Mouse (Mus musculus) large intestine, adult 2 months (tissue): Measurements from ENCODE around the gene 9630041A04Rik. TPM values are rescaled to one million over a fixed set of nuclear protein-coding genes. Genes with fewer than 3 reads are reported as not detected.

Experiments used
- DNase-seq: peaks from one replicate; pipeline ENCODE4 v3.0.0-alpha.2; 2012; ENCODE audit warnings: low read depth, low spot score
- WGBS: fragments of 180-500 bp; shearing (Covaris S2); methylation state at CpG from one replicate; pipeline ENCODE4 v1.1.7; 2018; 5-methylcytosine and 5-hydroxymethylcytosine counted together
- polyA plus RNA-seq: library from polyadenylated mRNA; depleted of rRNA; stranded (reverse); fragments of >200 nt; gene quantifications from 2 replicates; pipeline ENCODE4 v1.2.3, GENCODE M21; 2012

9630041A04Rik gene
- polyA plus RNA-seq, 1 experiment, result not detected

- no peak for DNase-seq
These were observed 49.7 kb downstream of the 9630041A04Rik start for GRCm38 (mm10) chr9:101911176-101911866.

GRCm38 (mm10) chr9:101915082-101915481, 53.4 kb downstream of the 9630041A04Rik start:
- WGBS, result 81% methylated on average over 2 of the region's 2 CpGs
- no peak for DNase-seq

More at GRCm38 (mm10) chr9:101911176-101911866, 49.7 kb downstream of the 9630041A04Rik start:
- WGBS, result 53% methylated on average over 9 of the region's 9 CpGs

GRCm38 (mm10) chr9:101918771-101919170, 57.1 kb downstream of the 9630041A04Rik start:
- DNase-seq, result no peak
- WGBS, result 73% methylated on average over 4 of the region's 4 CpGs

GRCm38 (mm10) chr9:101919324-101919723, 57.7 kb downstream of the 9630041A04Rik start:
- WGBS, result 74% methylated on average over 5 of the region's 5 CpGs
- DNase-seq, result no peak

- no peak for DNase-seq
- WGBS, result 72% methylated on average over 4 of the region's 4 CpGs
These were observed 61.2 kb downstream of the 9630041A04Rik start for GRCm38 (mm10) chr9:101922846-101923245.

- no peak for DNase-seq
- WGBS, result 21% methylated on average over 4 of the region's 4 CpGs
These were observed 63.2 kb downstream of the 9630041A04Rik start for GRCm38 (mm10) chr9:101924829-101925228.

- DNase-seq, result no peak
- 62% methylated on average over 8 of the region's 8 CpGs for WGBS
These were observed 72.4 kb downstream of the 9630041A04Rik start for GRCm38 (mm10) chr9:101933946-101934573.

- no peak for DNase-seq
- 79% methylated on average over 8 of the region's 8 CpGs for WGBS
These were observed 73.2 kb downstream of the 9630041A04Rik start for GRCm38 (mm10) chr9:101934887-101935286.

GRCm38 (mm10) chr9:101938066-101938465, 76.4 kb downstream of the 9630041A04Rik start:
- 79% methylated on average over 4 of the region's 4 CpGs for WGBS

GRCm38 (mm10) chr9:101939006-101939405, 77.4 kb downstream of the 9630041A04Rik start:
- 71% methylated on average over 5 of the region's 5 CpGs for WGBS

More at GRCm38 (mm10) chr9:101938066-101938465, 76.4 kb downstream of the 9630041A04Rik start:
- DNase-seq, result no peak

GRCm38 (mm10) chr9:101940182-101940581, 78.5 kb downstream of the 9630041A04Rik start:
- WGBS, result 55% methylated on average over 3 of the region's 3 CpGs
- DNase-seq, result no peak

More at GRCm38 (mm10) chr9:101939006-101939405, 77.4 kb downstream of the 9630041A04Rik start:
- no peak for DNase-seq

GRCm38 (mm10) chr9:101942058-101942669, 80.5 kb downstream of the 9630041A04Rik start:
- WGBS, result 83% methylated on average over 9 of the region's 9 CpGs
- no peak for DNase-seq

- 53% methylated on average over 7 of the region's 7 CpGs for WGBS
- DNase-seq, result no peak
These were observed 83.7 kb downstream of the 9630041A04Rik start for GRCm38 (mm10) chr9:101945326-101945725.

- DNase-seq, result no peak
- WGBS, result 84% methylated on average over 4 of the region's 4 CpGs
These were observed 84.2 kb downstream of the 9630041A04Rik start for GRCm38 (mm10) chr9:101945814-101946213.

GRCm38 (mm10) chr9:101950101-101950500, 88.5 kb downstream of the 9630041A04Rik start:
- no peak for DNase-seq
- WGBS, result 15% methylated on average over 3 of the region's 3 CpGs

- no peak for DNase-seq
- 90% methylated on average over 4 of the region's 4 CpGs for WGBS
These were observed 92.9 kb downstream of the 9630041A04Rik start for GRCm38 (mm10) chr9:101954529-101954928.

GRCm38 (mm10) chr9:101956228-101956627, 94.6 kb downstream of the 9630041A04Rik start:
- DNase-seq, result no peak
- 27% methylated on average over 4 of the region's 4 CpGs for WGBS

- DNase-seq, result no peak
- WGBS, result 46% methylated on average over 6 of the region's 6 CpGs
These were observed 110.2 kb downstream of the 9630041A04Rik start for GRCm38 (mm10) chr9:101971806-101972205.

GRCm38 (mm10) chr9:101972314-101972713, 110.7 kb downstream of the 9630041A04Rik start:
- no peak for DNase-seq
- WGBS, result 70% methylated on average over 8 of the region's 8 CpGs

GRCm38 (mm10) chr9:101976884-101977465, 115.3 kb downstream of the 9630041A04Rik start:
- 88% methylated on average over 4 of the region's 4 CpGs for WGBS
- no peak for DNase-seq
